Mouse (Mus musculus): ENCODE measurements around the gene Fbl. TPM values are rescaled to one million over a fixed set of nuclear protein-coding genes. Genes with fewer than 3 reads are reported as not detected.

Fbl gene
- total RNA-seq, 2 experiments from 2014 or later, result 21.2 to 28.9 TPM

Other genes with a start within 250 kb of the Fbl start
- gene Zfp974, start 240.2 kb upstream of the Fbl start, total RNA-seq (2021), result 1 to 10 TPM; 4.1 to 6.2 TPM
- 1 to 10 TPM; 7.7 to 10.0 TPM for gene Zfp780b, start 190.5 kb upstream of the Fbl start, total RNA-seq (2021)
- under 1 TPM; 0.39 to 0.43 TPM for gene Zfp850, start 155.6 kb upstream of the Fbl start, total RNA-seq (2021)
- gene Psmc4, start 119.6 kb upstream of the Fbl start, total RNA-seq (2021), result 100 to 1,000 TPM; 100 to 102 TPM
- not detected for gene Fcgbp, start 98.5 kb upstream of the Fbl start, total RNA-seq (2021)
- gene 9530053A07Rik, start 40.2 kb upstream of the Fbl start, total RNA-seq (2021), result not detected
- 10 to 100 TPM; 65.3 to 78.6 TPM for gene Dyrk1b, start 9.8 kb downstream of the Fbl start, total RNA-seq (2021)
- 1 to 10 TPM; 6.4 to 6.8 TPM for gene Eid2, start 98.2 kb downstream of the Fbl start, total RNA-seq (2021)
- gene Eid2b, start 108.0 kb downstream of the Fbl start, total RNA-seq (2021), result 1 to 10 TPM; 5.0 to 7.8 TPM
- gene Selenov, start 121.5 kb downstream of the Fbl start, total RNA-seq (2021), result not detected
- gene Dll3, start 132.5 kb downstream of the Fbl start, total RNA-seq (2021), result not detected
- gene Timm50, start 142.4 kb downstream of the Fbl start, total RNA-seq (2021), result 10 to 100 TPM; 38.2 to 49.3 TPM
- gene Supt5, start 169.0 kb downstream of the Fbl start, total RNA-seq (2021), result 10 to 100 TPM; 57.9 to 68.6 TPM
- gene Rps16, start 180.9 kb downstream of the Fbl start, total RNA-seq (2021), result 100 to 1,000 TPM; 373 to 449 TPM
- gene Plekhg2, start 202.9 kb downstream of the Fbl start, total RNA-seq (2021), result 1 to 10 TPM; 4.0 to 7.5 TPM
- gene Zfp36, start 210.5 kb downstream of the Fbl start, total RNA-seq (2021), result 10 to 100 TPM; 10.0 to 36.7 TPM
- 10 to 100 TPM; 22.1 to 28.3 TPM for gene Med29, start 223.0 kb downstream of the Fbl start, total RNA-seq (2021)
- 10 to 100 TPM; 31.0 to 35.0 TPM for gene Paf1, start 223.2 kb downstream of the Fbl start, total RNA-seq (2021)